Mouse (Mus musculus) ES-E14 (cell line): ENCODE results near the gene Ldah. TPM values are rescaled to one million over a fixed set of nuclear protein-coding genes. Genes with fewer than 3 reads are reported as not detected.
A peak's percentile ranks its signal among the peaks of the same experiment; 100 is the strongest.
"Not testable (repeated sequence)": the region's sequence is repeated elsewhere in the genome, so short reads cannot be mapped to it uniquely, and the experiment has no call there.

ENCODE experiments used
- DNase-seq: peaks from one replicate; pipeline ENCODE4 v3.0.0-alpha.2; 2013; ENCODE audit warnings: low read depth, low spot score
- H3K27ac ChIP-seq: 2 replicates; pipeline ENCODE4 v1.5.1; 2012; ENCODE audit warnings: low read depth, mild to moderate bottlenecking, low read length, moderate library complexity, mixed read lengths; ENCODE audit not compliant: poor library complexity, insufficient read depth, severe bottlenecking
- H3K36me3 ChIP-seq: 2 replicates; pipeline ENCODE4 v1.6.1; 2012; ENCODE audit warnings: mild to moderate bottlenecking, low read length, moderate library complexity, mixed read lengths; ENCODE audit not compliant: control insufficient read depth, poor library complexity, insufficient read depth, severe bottlenecking
- H3K4me1 ChIP-seq, 2 experiments: fragments of 150-350 bp in 1 of 2; sonication (generic) in 1 of 2; 2 replicates each; pipeline ENCODE4 v1.6.1; 2012; ENCODE audit warnings: low read length in 2 of 2, mild to moderate bottlenecking in 1 of 2, mixed read lengths in 1 of 2; ENCODE audit not compliant: control insufficient read depth in 2 of 2, insufficient read depth in 2 of 2, poor library complexity in 1 of 2
- H3K4me3 ChIP-seq, 2 experiments: fragments of 150-350 bp in 1 of 2; sonication (generic) in 1 of 2; 2 replicates each; pipeline ENCODE4 v1.5.1; 2012; ENCODE audit warnings: low read length in 2 of 2, low read depth in 1 of 2, mild to moderate bottlenecking in 1 of 2, mixed read lengths in 1 of 2; ENCODE audit not compliant: insufficient read depth in 1 of 2, poor library complexity in 1 of 2, severe bottlenecking in 1 of 2
- H3K9ac ChIP-seq: 2 replicates; pipeline ENCODE4 v1.6.1; 2012; ENCODE audit warnings: low read depth, mild to moderate bottlenecking, low read length, mixed read lengths; ENCODE audit not compliant: poor library complexity, insufficient read depth, severe bottlenecking
- H3K9me3 ChIP-seq: fragments of 150-350 bp; sonication (generic); 2 replicates; pipeline ENCODE4 v1.6.1; 2012; ENCODE audit warnings: low read depth, mild to moderate bottlenecking, low read length; ENCODE audit not compliant: control insufficient read depth, insufficient read depth
- CHD2 ChIP-seq: IDR thresholded peaks from 2 replicates; pipeline ENCODE4 v1.6.1; 2014; ENCODE audit warnings: mild to moderate bottlenecking, low read depth, low read length, inconsistent platforms
- HCFC1 ChIP-seq: IDR thresholded peaks from 2 replicates; pipeline ENCODE4 v1.6.1; 2012; ENCODE audit warnings: low read length, inconsistent platforms, borderline replicate concordance; ENCODE audit not compliant: insufficient read depth
- MAFK ChIP-seq: IDR thresholded peaks from 2 replicates; pipeline ENCODE4 v1.6.1; 2014; ENCODE audit warnings: mild to moderate bottlenecking, low read depth, low read length, inconsistent platforms; ENCODE audit not compliant: insufficient read depth
- ZC3H11A ChIP-seq: IDR thresholded peaks from 2 replicates; pipeline ENCODE4 v1.6.1; 2012; ENCODE audit warnings: low read depth, mild to moderate bottlenecking, inconsistent platforms, low read length, borderline replicate concordance
- ZNF384 ChIP-seq: IDR thresholded peaks from 2 replicates; pipeline ENCODE4 v1.6.1; 2012; ENCODE audit warnings: low read depth, low read length, inconsistent platforms
- in situ Hi-C, 2 experiments: fragments of 600-800 bp; cut with MboI; formaldehyde crosslinking; loops; one replicate each; pipeline ENCODE4 v1.15.1; 2025; ENCODE audit warnings: low sequenced_read_pairs in 2 of 2, inconsistent platforms in 1 of 2; ENCODE audit not compliant: unreplicated experiment in 2 of 2
- total RNA-seq: library from RNA; depleted of rRNA; stranded (reverse); fragments of 300-350 nt; gene quantifications from 2 replicates; pipeline ENCODE4 v1.2.3, GENCODE M21; 2012

Ldah gene
- total RNA-seq, 1 experiment: 27.4 TPM

GRCm38 (mm10) chr12:8188161-8188560, 19.7 kb upstream of the Ldah start:
- Histone ChIP-seq H3K36me3 (no peaks in the 10 kb centered on the region), H3K4me3 (no peak overlapping the region), H3K27ac (no peak overlapping the region), H3K4me1 (no peaks in the 10 kb centered on the region), H3K9me3 (no peaks in the 10 kb centered on the region), H3K9ac (no peak overlapping the region)
- in situ Hi-C loops: no loop called here
- no peak for DNase-seq
- TF ChIP-seq ZNF384 (no peak), ZC3H11A (no peak), HCFC1 (no peak), MAFK (no peak), CHD2 (no peak)

GRCm38 (mm10) chr12:8188796-8189535, 18.9 kb upstream of the Ldah start:
- not testable (repeated sequence) for H3K27ac ChIP-seq

GRCm38 (mm10) chr12:8189722-8190121, 18.2 kb upstream of the Ldah start:
- Histone ChIP-seq H3K4me3 (no peak overlapping the region), H3K9me3 (no peaks in the 10 kb centered on the region), H3K4me1 (no peaks in the 10 kb centered on the region), H3K9ac (no peak overlapping the region), H3K36me3 (no peaks in the 10 kb centered on the region), H3K27ac (no peak overlapping the region)
- in situ Hi-C loops: no loop called here
- TF ChIP-seq HCFC1 (no peak), ZC3H11A (no peak), ZNF384 (no peak), MAFK (no peak), CHD2 (no peak)
- no peak for DNase-seq

More at GRCm38 (mm10) chr12:8188796-8189535, 18.9 kb upstream of the Ldah start:
- H3K9ac ChIP-seq, DNase-seq, in situ Hi-C loops, H3K36me3 ChIP-seq, H3K4me3 ChIP-seq, H3K4me1 ChIP-seq, H3K9me3 ChIP-seq: not testable (repeated sequence)

GRCm38 (mm10) chr12:8205721-8206120, 2.2 kb upstream of the Ldah start:
- Histone ChIP-seq H3K4me3 (no peak overlapping the region), H3K9ac (no peak overlapping the region), H3K9me3 (no peaks in the 10 kb centered on the region), H3K4me1 (no peaks in the 10 kb centered on the region), H3K27ac (no peak overlapping the region), H3K36me3 (no peaks in the 10 kb centered on the region)
- no peak for TF ChIP-seq CHD2
- TF ChIP-seq MAFK: no peak
- no peak for TF ChIP-seq ZNF384
- TF ChIP-seq ZC3H11A: no peak
- no peak for TF ChIP-seq HCFC1
- no peak for DNase-seq
- in situ Hi-C loops: no loop called here

GRCm38 (mm10) chr12:8207578-8207977, 329 bp upstream of the Ldah start:
- Histone ChIP-seq H3K9me3 (no peaks in the 10 kb centered on the region), H3K9ac (no peak overlapping the region; the same call in 1 of the 2 replicates), H3K4me3 (peak overlapping the region; percentile 77 to 83), H3K36me3 (no peaks in the 10 kb centered on the region), H3K27ac (no peak overlapping the region), H3K4me1 (no peaks in the 10 kb centered on the region)
- in situ Hi-C loops: no loop called here
- no peak for DNase-seq
- no peak for TF ChIP-seq HCFC1
- TF ChIP-seq ZNF384: no peak
- TF ChIP-seq ZC3H11A: no peak
- TF ChIP-seq CHD2: no peak
- TF ChIP-seq MAFK: no peak
